In the genomic region with DNA sequence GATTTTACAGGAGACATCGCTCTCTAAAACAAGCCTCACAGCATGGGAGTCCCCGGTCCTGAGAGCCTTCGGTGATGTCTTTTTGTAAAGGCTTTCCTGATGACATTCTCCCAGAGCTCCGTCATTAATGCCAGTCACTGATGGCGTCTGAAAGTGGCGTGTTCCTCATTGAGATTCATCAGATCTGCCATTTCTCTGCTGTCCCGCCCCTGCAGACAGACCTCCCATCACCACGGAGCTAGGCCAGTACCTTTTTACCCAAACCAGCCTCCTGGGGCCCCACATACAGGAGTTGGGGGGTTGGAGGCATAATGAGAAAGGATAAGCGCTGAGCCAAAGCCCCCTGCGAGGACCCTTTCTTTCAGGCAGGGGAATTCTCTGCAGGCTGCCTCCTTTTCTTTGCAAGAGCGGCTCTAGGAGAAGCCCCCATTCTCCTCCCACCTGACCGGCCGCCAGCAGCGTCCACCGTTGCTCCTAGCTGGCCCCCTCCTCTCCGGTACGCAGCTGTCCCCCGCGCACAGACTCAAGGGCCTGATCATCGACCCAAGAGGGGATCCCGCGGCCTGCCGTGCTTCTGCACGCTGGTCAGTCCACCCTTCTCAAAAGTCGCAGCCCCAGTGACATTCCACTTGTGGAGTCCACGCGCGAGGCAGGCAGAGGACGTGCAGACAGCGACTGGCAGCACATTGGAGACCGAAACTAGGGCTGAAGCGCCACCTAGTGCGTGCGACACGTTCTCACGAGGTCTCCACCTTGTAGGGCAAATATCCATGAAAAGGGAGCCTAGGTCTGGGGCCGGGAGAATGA, we compare ENCODE assay signal across 9 mouse cellular contexts. TPM values are rescaled to one million over a fixed set of nuclear protein-coding genes. Genes with fewer than 3 reads are reported as not detected.
A peak's percentile ranks its signal among the peaks of the same experiment; 100 is the strongest.
DNase-seq lines count a peak whose midpoint lies in the region; ATAC-seq and TF ChIP-seq lines count a peak whose summit lies in the region.
"Had no signal": no experiment of that assay in that cellular context is flagged by ENCODE, and none has a peak within 500 bp of the region (broad histone marks: within the 10 kb centered on the region; RNA-seq: fewer than 3 reads in every experiment).

No protein-coding gene starts in this region.

- no peaks in the 10 kb centered on the region for H3K36me3 ChIP-seq in CH12.LX (replicated peaks in 1 of 2; ENCODE audit: control insufficient read depth in 1 of 2, insufficient read depth in 1 of 2, low read length in 1 of 2)
- H3K36me3 ChIP-seq in embryonic facial prominence, embryonic 14.5 days (ENCODE audit: control insufficient read depth, insufficient read depth, low read length): no peaks in the 10 kb centered on the region
- H3K36me3 ChIP-seq in heart, embryonic 16.5 days (ENCODE audit: control insufficient read depth, insufficient read depth): no peaks in the 10 kb centered on the region
- no peaks in the 10 kb centered on the region for H3K36me3 ChIP-seq in neural tube, embryonic 14.5 days (ENCODE audit: control insufficient read depth, insufficient read depth, low read length)

- in situ Hi-C loops in CH12.LX (cut with MboI; ENCODE audit: low pct_ligation_motif_present, low pct_unique_long_range_greater_than_20kb, low sequenced_read_pairs): loop anchor here (5.0 to 10.0 kb wide), 3 partner anchors 51 to 311 kb away; a partner anchor contains a TSS

- H3K4me2 ChIP-seq in CH12.LX (ENCODE audit: insufficient read depth, low read depth, poor library complexity, severe bottlenecking): peak overlapping the region; percentile 48
- peak overlapping the region; percentile 87 for H3K4me2 ChIP-seq in embryonic facial prominence, embryonic 14.5 days (ENCODE audit: low read depth, low read length)
- H3K4me2 ChIP-seq in heart, embryonic 16.5 days (ENCODE audit: low read depth, low read length): peak overlapping the region; percentile 92
- peak overlapping the region; percentile 93 for H3K4me2 ChIP-seq in neural tube, embryonic 14.5 days (ENCODE audit: low read depth, low read length)

- no peak for DNase-seq in CH12.LX (ENCODE audit: extremely low read depth)
- DNase-seq in embryonic facial prominence, embryonic 14.5 days (ENCODE audit: low spot score): peak; percentile 87
- DNase-seq in kidney, postnatal 25 days: peak; percentile 77 to 80
- DNase-seq in lung, adult 18-20 months: peak; percentile 66 to 74
- DNase-seq in testis, postnatal 14 days (ENCODE audit: low spot score): peak; percentile 57

- H3K27me3 ChIP-seq in CH12.LX (replicated peaks): peaks cover 87% of the 10 kb centered on the region
- peaks cover 54% of the 10 kb centered on the region for H3K27me3 ChIP-seq in embryonic facial prominence, embryonic 14.5 days (replicated peaks; ENCODE audit: control insufficient read depth, insufficient read depth, low read length)
- H3K27me3 ChIP-seq in heart, embryonic 16.5 days (ENCODE audit: control insufficient read depth, insufficient read depth, low read length): peaks cover 62% of the 10 kb centered on the region
- peaks cover 6% of the 10 kb centered on the region; the same call in 1 of the 2 replicates for H3K27me3 ChIP-seq in neural tube, embryonic 14.5 days (ENCODE audit: control insufficient read depth, insufficient read depth, low read length)

- WGBS in bone marrow, adult 2 months: 2% methylated on average over 37 of the region's 37 CpGs
- under 1% methylated on average over 37 of the region's 37 CpGs for WGBS in embryonic facial prominence, embryonic 14.5 days
- under 1% methylated on average over 37 of the region's 37 CpGs for WGBS in heart, embryonic 16.5 days
- WGBS in neural tube, embryonic 14.5 days: under 1% methylated on average over 37 of the region's 37 CpGs

- peak; percentile 57 for TF ChIP-seq RAD21 in CH12.LX (IDR thresholded peaks at IDR 0.05; ENCODE audit: low read depth, low read length)

- peak in 1 of 2 experiments; percentile 69; a peak in 2 of 4 replicates for TF ChIP-seq CTCF in CH12.LX (conservative IDR thresholded peaks at IDR 0.05 in 1 of 2, IDR thresholded peaks at IDR 0.05 in 1 of 2; ENCODE audit: low read depth in 2 of 2, low read length in 2 of 2)
- TF ChIP-seq CTCF in bone marrow, adult 2 months (IDR thresholded peaks at IDR 0.05; ENCODE audit: control insufficient read depth, insufficient read depth, low read length): peak; percentile 71

- no peak overlapping the region for H3K27ac ChIP-seq in CH12.LX (ENCODE audit: insufficient read depth, low read depth)
- no peak overlapping the region for H3K27ac ChIP-seq in bone marrow, adult 2 months (ENCODE audit: control insufficient read depth, insufficient read depth, low read depth, low read length, poor library complexity)
- no peak overlapping the region for H3K27ac ChIP-seq in embryonic facial prominence, embryonic 14.5 days (replicated peaks; ENCODE audit: low read depth, low read length)
- H3K27ac ChIP-seq in heart, embryonic 16.5 days (ENCODE audit: low read length): no peak overlapping the region
- H3K27ac ChIP-seq in neural tube, embryonic 14.5 days (ENCODE audit: low read depth, low read length): peak overlapping the region; percentile 58

- no peaks in the 10 kb centered on the region for H3K9me3 ChIP-seq in CH12.LX (replicated peaks; ENCODE audit: low read length)
- no peaks in the 10 kb centered on the region for H3K9me3 ChIP-seq in embryonic facial prominence, embryonic 14.5 days (ENCODE audit: control insufficient read depth, low read length)
- no peaks in the 10 kb centered on the region for H3K9me3 ChIP-seq in heart, embryonic 16.5 days (replicated peaks; ENCODE audit: control insufficient read depth, low read length)
- no peaks in the 10 kb centered on the region for H3K9me3 ChIP-seq in neural tube, embryonic 14.5 days (ENCODE audit: control insufficient read depth, low read length)

- H3K79me2 ChIP-seq in CH12.LX (replicated peaks; ENCODE audit: control insufficient read depth, extremely low read depth, insufficient read depth, poor library complexity, severe bottlenecking): no peaks in the 10 kb centered on the region

- TF ChIP-seq EP300 in CH12.LX (IDR thresholded peaks at IDR 0.05; ENCODE audit: low read length): no peak

- ATAC-seq in embryonic facial prominence, embryonic 14.5 days (ENCODE audit: low read depth): peak; percentile 85
- peak; percentile 63; the same call in 1 of the 2 replicates for ATAC-seq in heart, embryonic 16.5 days (replicated peaks; ENCODE audit: extremely low read depth, insufficient read depth, low FRiP score)
- peak; percentile 80 for ATAC-seq in neural tube, embryonic 14.5 days (ENCODE audit: low read depth)

- no peak overlapping the region for H3K4me3 ChIP-seq in CH12.LX (replicated peaks in 1 of 3; ENCODE audit: low read depth in 2 of 3, low read length in 2 of 3, poor library complexity in 1 of 3)
- H3K4me3 ChIP-seq in bone marrow, adult 2 months (replicated peaks; ENCODE audit: control insufficient read depth, low read depth, low read length): peak overlapping the region; percentile 26
- peak overlapping the region; percentile 44 for H3K4me3 ChIP-seq in embryonic facial prominence, embryonic 14.5 days (ENCODE audit: low read depth, low read length)
- peak overlapping the region; percentile 60 for H3K4me3 ChIP-seq in heart, embryonic 16.5 days (ENCODE audit: low read length)
- peak overlapping the region; percentile 33 for H3K4me3 ChIP-seq in neural tube, embryonic 14.5 days (ENCODE audit: low read depth, low read length)

- H3K9ac ChIP-seq in CH12.LX (ENCODE audit: insufficient read depth, low read depth): no peak overlapping the region
- peak overlapping the region; percentile 56 for H3K9ac ChIP-seq in embryonic facial prominence, embryonic 14.5 days (ENCODE audit: low read depth, low read length)
- H3K9ac ChIP-seq in heart, embryonic 16.5 days (ENCODE audit: low read length): peak overlapping the region; percentile 60
- peak overlapping the region; percentile 44 for H3K9ac ChIP-seq in neural tube, embryonic 14.5 days (replicated peaks; ENCODE audit: low read depth, low read length)

- dilution Hi-C loops in CH12.LX (cut with MboI; ENCODE audit: extremely low pct_ligation_motif_present, extremely low pct_unique_long_range_greater_than_20kb, low sequenced_read_pairs): no loop called here

- no peak for TF ChIP-seq POLR2A in CH12.LX (IDR thresholded peaks at IDR 0.05; ENCODE audit: low read depth, low read length)
- TF ChIP-seq POLR2A in bone marrow, adult 2 months (IDR thresholded peaks at IDR 0.05; ENCODE audit: borderline replicate concordance, control insufficient read depth, low read depth, low read length): no peak

- H3K4me1 ChIP-seq in CH12.LX (ENCODE audit: control insufficient read depth in 1 of 2, insufficient read depth in 2 of 2): 0 out of 4 replicates have a peak, but pooled peaks cover 2 to 5% of the 10 kb centered on the region in 2 experiments
- peaks cover 1% of the 10 kb centered on the region for H3K4me1 ChIP-seq in bone marrow, adult 2 months (ENCODE audit: control insufficient read depth, insufficient read depth, low read length)
- H3K4me1 ChIP-seq in embryonic facial prominence, embryonic 14.5 days (ENCODE audit: control insufficient read depth, insufficient read depth, low read length): peaks cover 5% of the 10 kb centered on the region
- H3K4me1 ChIP-seq in heart, embryonic 16.5 days (ENCODE audit: control insufficient read depth, insufficient read depth, low read length): peaks cover 23% of the 10 kb centered on the region
- H3K4me1 ChIP-seq in neural tube, embryonic 14.5 days (ENCODE audit: control insufficient read depth, insufficient read depth, low read length): peaks cover 14% of the 10 kb centered on the region

RNA-seq across cellular contexts. Expression of a gene that starts 0.8 kb away (rescaled TPM):
- total RNA-seq in CH12.LX (2012; rRNA removed) (not detected in 2 replicates), CH12.LX (2014; rRNA removed) (not detected in 2 replicates)
- polyA plus RNA-seq in CH12.LX (2012; ENCODE audit: insufficient read length, low read depth): not detected in 2 replicates
- not detected in 2 replicates for polyA plus RNA-seq in bone marrow, adult 2 months (2011; ENCODE audit: insufficient read depth, insufficient read length, low replicate concordance, missing spikeins)
- polyA plus RNA-seq in embryonic facial prominence, embryonic 14.5 days (2014; fragmentation: Nextera tagmentation; extraction: Ambion mirVana): 0.42 and 5.3 TPM in 2 replicates
- 0.20 TPM in 1 of 2 replicates, not detected in the other for polyA plus RNA-seq in heart, embryonic 16.5 days (2015; fragmentation: Nextera tagmentation; extraction: Ambion mirVana)
- polyA plus RNA-seq in neural tube, embryonic 14.5 days (2014; fragmentation: Nextera tagmentation; extraction: Ambion mirVana): 11.9 and 13.3 TPM in 2 replicates
- total RNA-seq: gastrocnemius, postnatal 4 days had no signal

RNA-seq across cellular contexts. Expression of a gene that starts 19.4 kb away (rescaled TPM):
- total RNA-seq in CH12.LX (2012; rRNA removed): 10.2 and 10.7 TPM in 2 replicates
- 3.9 and 4.0 TPM in 2 replicates for total RNA-seq in CH12.LX (2014; rRNA removed)
- 8.5 and 14.3 TPM in 2 replicates for polyA plus RNA-seq in CH12.LX (2012; ENCODE audit: insufficient read length, low read depth)
- 8.8 and 25.8 TPM in 2 replicates for polyA plus RNA-seq in bone marrow, adult 2 months (2011; ENCODE audit: insufficient read depth, insufficient read length, low replicate concordance, missing spikeins)
- 19.3 and 21.0 TPM in 2 replicates for polyA plus RNA-seq in embryonic facial prominence, embryonic 14.5 days (2014; fragmentation: Nextera tagmentation; extraction: Ambion mirVana)
- 20.2 and 23.7 TPM in 2 replicates for polyA plus RNA-seq in heart, embryonic 16.5 days (2015; fragmentation: Nextera tagmentation; extraction: Ambion mirVana)
- 22.4 and 25.8 TPM in 2 replicates for polyA plus RNA-seq in neural tube, embryonic 14.5 days (2014; fragmentation: Nextera tagmentation; extraction: Ambion mirVana)

RNA-seq across cellular contexts. Expression of a gene that starts 44.2 kb away (rescaled TPM):
- 0.13 and 0.34 TPM in 2 replicates for total RNA-seq in CH12.LX (2012; rRNA removed)
- 0.08 TPM in 1 of 2 replicates, not detected in the other for total RNA-seq in CH12.LX (2014; rRNA removed)
- 0.11 and 0.16 TPM in 2 replicates for polyA plus RNA-seq in CH12.LX (2012; ENCODE audit: insufficient read length, low read depth)
- 2.7 and 10.0 TPM in 2 replicates for polyA plus RNA-seq in bone marrow, adult 2 months (2011; ENCODE audit: insufficient read depth, insufficient read length, low replicate concordance, missing spikeins)
- 137 and 146 TPM in 2 replicates for polyA plus RNA-seq in embryonic facial prominence, embryonic 14.5 days (2014; fragmentation: Nextera tagmentation; extraction: Ambion mirVana)
- polyA plus RNA-seq in heart, embryonic 16.5 days (2015; fragmentation: Nextera tagmentation; extraction: Ambion mirVana): 45.6 and 55.2 TPM in 2 replicates
- polyA plus RNA-seq in neural tube, embryonic 14.5 days (2014; fragmentation: Nextera tagmentation; extraction: Ambion mirVana): 12.1 and 17.9 TPM in 2 replicates

RNA-seq across cellular contexts. Expression of a gene that starts 48.3 kb away (rescaled TPM):
- total RNA-seq in CH12.LX (2012; rRNA removed) (not detected in 2 replicates), CH12.LX (2014; rRNA removed) (not detected in 2 replicates)
- not detected in 2 replicates for polyA plus RNA-seq in CH12.LX (2012; ENCODE audit: insufficient read length, low read depth)
- 4.6 TPM in 1 of 2 replicates, not detected in the other for polyA plus RNA-seq in bone marrow, adult 2 months (2011; ENCODE audit: insufficient read depth, insufficient read length, low replicate concordance, missing spikeins)
- polyA plus RNA-seq in embryonic facial prominence, embryonic 14.5 days (2014; fragmentation: Nextera tagmentation; extraction: Ambion mirVana): 1.0 TPM in 2 replicates
- 0.04 TPM in 1 of 2 replicates, not detected in the other for polyA plus RNA-seq in heart, embryonic 16.5 days (2015; fragmentation: Nextera tagmentation; extraction: Ambion mirVana)
- not detected in 2 replicates for polyA plus RNA-seq in neural tube, embryonic 14.5 days (2014; fragmentation: Nextera tagmentation; extraction: Ambion mirVana)

RNA-seq across cellular contexts. Expression of a gene that starts 57.6 kb away (rescaled TPM):
- total RNA-seq in CH12.LX (2012; rRNA removed) (not detected in 2 replicates), CH12.LX (2014; rRNA removed) (not detected in 2 replicates)
- not detected in 2 replicates for polyA plus RNA-seq in CH12.LX (2012; ENCODE audit: insufficient read length, low read depth)
- 2.4 TPM in 1 of 2 replicates, not detected in the other for polyA plus RNA-seq in bone marrow, adult 2 months (2011; ENCODE audit: insufficient read depth, insufficient read length, low replicate concordance, missing spikeins)
- polyA plus RNA-seq in embryonic facial prominence, embryonic 14.5 days (2014; fragmentation: Nextera tagmentation; extraction: Ambion mirVana): 0.88 and 0.97 TPM in 2 replicates
- polyA plus RNA-seq in heart, embryonic 16.5 days (2015; fragmentation: Nextera tagmentation; extraction: Ambion mirVana): 0.20 and 0.79 TPM in 2 replicates
- polyA plus RNA-seq in neural tube, embryonic 14.5 days (2014; fragmentation: Nextera tagmentation; extraction: Ambion mirVana): 0.39 and 0.59 TPM in 2 replicates
- total RNA-seq: gastrocnemius, postnatal 4 days had no signal

Comparison
In these comparisons a context has a peak if more than half of its experiments do, and no peak if none do; other contexts are left out.
1. H3K4me3 ChIP-seq: peak in bone marrow, adult 2 months (single experiment), embryonic facial prominence, embryonic 14.5 days (single experiment), heart, embryonic 16.5 days (single experiment) and neural tube, embryonic 14.5 days (single experiment); none in CH12.LX (0 of 3).
2. Peak in every context shown above with its lines, with median percentiles within 50 percentile points of each other: H3K4me2 ChIP-seq and ATAC-seq.